Mouse (Mus musculus): ENCODE data around the gene Kcng1.

GRCm38 (mm10) chr2:168213788-168214397 lies 67.6 kb downstream of the Kcng1 start:
- peak; percentile 58 for TF ChIP-seq CTCF (IDR thresholded peaks at IDR 0.05; ENCODE audit: low read depth)
- TF ChIP-seq EP300 (optimal IDR thresholded peaks at IDR 0.05): no peak

All from stomach, postnatal 0 days (tissue).